Mouse (Mus musculus): ENCODE results near the gene Plvap. TPM values are rescaled to one million over a fixed set of nuclear protein-coding genes. Genes with fewer than 3 reads are reported as not detected.
A peak's percentile ranks its signal among the peaks of the same experiment; 100 is the strongest.
"Not testable (repeated sequence)": the region's sequence is repeated elsewhere in the genome, so short reads cannot be mapped to it uniquely, and the experiment has no call there.

Plvap gene
- total and polyA plus RNA-seq, 2 experiments from 2014 or later = 51.6 to 64.8 TPM

DNA sequence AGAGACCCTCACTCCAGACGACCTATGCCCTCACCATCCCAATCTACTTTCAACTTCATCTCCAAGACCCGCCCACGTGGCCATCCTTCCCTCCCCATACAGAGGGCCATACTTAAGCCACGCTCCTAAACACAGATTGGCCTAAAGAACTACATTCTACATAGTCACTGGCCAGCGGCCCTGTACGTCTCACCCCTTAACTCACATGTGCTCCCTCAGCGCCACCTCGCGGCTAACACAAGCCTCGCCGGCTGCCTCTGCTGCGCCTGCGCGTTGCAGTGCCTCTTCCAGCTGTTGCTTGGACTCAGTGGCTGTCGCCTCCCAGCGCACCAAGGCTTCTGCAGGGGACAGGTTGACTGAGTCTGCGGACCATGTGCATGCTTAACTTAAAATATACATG lies 10.1 kb upstream of the Plvap start:
- H3K4me3 ChIP-seq (ENCODE audit: low read depth, low read length) = no peak overlapping the region
- no peak for TF ChIP-seq EP300 (IDR thresholded peaks at IDR 0.05; ENCODE audit: low read depth)
- peak; percentile 97 for TF ChIP-seq CTCF (IDR thresholded peaks at IDR 0.05; ENCODE audit: low read depth)
- H3K4me2 ChIP-seq (ENCODE audit: low read depth, low read length) = no peak overlapping the region
- peak; percentile 91 for ATAC-seq (ENCODE audit: insufficient read depth, low read depth)
- no peak overlapping the region for H3K27ac ChIP-seq (ENCODE audit: low read depth)
- no peaks in the 10 kb centered on the region for H3K9me3 ChIP-seq (replicated peaks; ENCODE audit: control insufficient read depth, low read length)
- peaks cover 17% of the 10 kb centered on the region for H3K27me3 ChIP-seq (ENCODE audit: control insufficient read depth, insufficient read depth, low read length)
- 3% methylated on average over 17 of the region's 17 CpGs for WGBS
- H3K9ac ChIP-seq (replicated peaks; ENCODE audit: low read depth, low read length) = no peak overlapping the region
- DNase-seq (ENCODE audit: low spot score) = peak; percentile 96
- peaks cover 5% of the 10 kb centered on the region for H3K4me1 ChIP-seq (ENCODE audit: control insufficient read depth, insufficient read depth)
- no peaks in the 10 kb centered on the region for H3K36me3 ChIP-seq (replicated peaks; ENCODE audit: control insufficient read depth, insufficient read depth, low read length)

GRCm38 (mm10) chr8:71519037-71519825 lies 7.7 kb upstream of the Plvap start:
- 29% methylated on average over 9 of the region's 10 CpGs for WGBS
- DNase-seq (ENCODE audit: low spot score) (peak; percentile 80), ATAC-seq (ENCODE audit: insufficient read depth, low read depth) (0 out of 2 replicates have a peak, but pooled peaks have one; percentile 24)
- peak; percentile 68 for TF ChIP-seq CTCF (IDR thresholded peaks at IDR 0.05; ENCODE audit: low read depth)
- H3K27ac ChIP-seq (ENCODE audit: low read depth); H3K27me3 ChIP-seq (ENCODE audit: control insufficient read depth, insufficient read depth, low read length); H3K9ac ChIP-seq (replicated peaks; ENCODE audit: low read depth, low read length); H3K36me3 ChIP-seq (replicated peaks; ENCODE audit: control insufficient read depth, insufficient read depth, low read length); H3K4me1 ChIP-seq (ENCODE audit: control insufficient read depth, insufficient read depth); H3K9me3 ChIP-seq (replicated peaks; ENCODE audit: control insufficient read depth, low read length); H3K4me3 ChIP-seq (ENCODE audit: low read depth, low read length); H3K4me2 ChIP-seq (ENCODE audit: low read depth, low read length): not testable (repeated sequence)

DNA sequence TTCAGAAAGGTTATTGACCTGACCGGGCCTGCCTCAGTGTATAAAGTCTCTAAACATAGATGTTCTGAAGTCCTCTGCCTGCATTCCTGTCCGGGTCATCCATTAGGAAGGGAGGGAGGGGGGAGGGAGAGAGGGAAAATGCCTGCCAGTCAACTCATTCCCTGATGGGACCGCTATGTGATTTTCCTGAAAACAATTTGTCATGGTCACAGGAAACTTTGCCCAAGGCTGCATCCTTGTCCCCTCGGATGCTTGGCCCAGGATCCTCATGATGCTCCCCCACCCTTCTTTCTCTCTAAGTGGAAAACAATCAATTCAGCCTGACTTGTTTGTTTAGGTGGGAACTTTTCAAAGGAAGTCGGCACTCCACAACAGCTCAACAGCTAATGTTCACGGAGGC lies 5.2 kb upstream of the Plvap start:
- H3K4me1 ChIP-seq (ENCODE audit: control insufficient read depth, insufficient read depth) = peaks cover 4% of the 10 kb centered on the region; the same call in 1 of the 2 replicates
- H3K4me2 ChIP-seq (ENCODE audit: low read depth, low read length) = no peak overlapping the region
- H3K9me3 ChIP-seq (replicated peaks; ENCODE audit: control insufficient read depth, low read length) = no peaks in the 10 kb centered on the region
- ATAC-seq (ENCODE audit: insufficient read depth, low read depth) (no peak), DNase-seq (ENCODE audit: low spot score) (no peak)
- 25% methylated on average over 6 of the region's 6 CpGs for WGBS
- no peak overlapping the region for H3K9ac ChIP-seq (replicated peaks; ENCODE audit: low read depth, low read length)
- H3K27ac ChIP-seq (ENCODE audit: low read depth) = no peak overlapping the region
- no peak overlapping the region for H3K4me3 ChIP-seq (ENCODE audit: low read depth, low read length)
- TF ChIP-seq EP300 (IDR thresholded peaks at IDR 0.05; ENCODE audit: low read depth) = no peak
- TF ChIP-seq CTCF (IDR thresholded peaks at IDR 0.05; ENCODE audit: low read depth) = no peak
- peaks cover 11% of the 10 kb centered on the region; the same call in 1 of the 2 replicates for H3K27me3 ChIP-seq (ENCODE audit: control insufficient read depth, insufficient read depth, low read length)
- no peaks in the 10 kb centered on the region for H3K36me3 ChIP-seq (replicated peaks; ENCODE audit: control insufficient read depth, insufficient read depth, low read length)

- TF ChIP-seq CTCF (IDR thresholded peaks at IDR 0.05; ENCODE audit: low read depth) (no peak), EP300 (IDR thresholded peaks at IDR 0.05; ENCODE audit: low read depth) (no peak)
- no peaks in the 10 kb centered on the region for H3K4me1 ChIP-seq (ENCODE audit: control insufficient read depth, insufficient read depth)
These were observed 3.5 kb upstream of the Plvap start for GRCm38 (mm10) chr8:71515043-71515442.

DNA sequence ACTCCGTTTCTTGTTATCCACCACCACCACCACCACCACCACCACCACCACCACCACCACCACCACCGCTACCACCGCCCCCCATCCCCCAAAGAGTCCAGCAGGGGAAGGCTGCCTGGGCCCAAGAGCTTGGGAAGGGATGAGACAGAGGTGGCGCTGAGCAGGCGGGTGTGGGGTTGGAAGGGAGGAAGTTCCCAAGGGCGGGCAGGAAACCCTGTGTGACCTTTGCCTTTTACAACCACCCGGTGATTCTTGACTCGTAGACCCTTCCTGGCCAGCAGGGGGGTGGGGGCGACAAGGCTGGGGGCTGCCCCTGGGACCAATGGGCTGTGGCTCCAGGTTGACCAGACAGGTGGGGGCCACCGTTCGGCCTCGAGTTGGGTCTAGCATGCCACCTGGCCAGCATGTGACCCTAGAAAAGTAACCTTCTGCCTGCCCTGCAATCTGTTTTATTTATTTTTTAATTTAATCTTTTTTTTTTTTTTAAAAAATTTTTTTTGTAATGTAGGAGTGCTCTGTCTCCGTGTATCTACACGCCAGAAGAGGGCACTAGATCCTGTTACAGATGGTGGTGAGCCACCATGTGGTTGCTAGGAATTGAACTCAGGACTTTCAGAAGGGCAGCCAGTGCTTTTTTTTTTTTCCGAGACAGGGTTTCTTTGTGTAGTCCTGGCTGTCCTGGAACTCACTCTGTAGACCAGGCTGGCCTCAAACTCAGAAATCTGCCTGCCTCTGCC lies 1.6 kb upstream of the Plvap start:
- no peak overlapping the region for H3K27ac ChIP-seq (ENCODE audit: low read depth)
- TF ChIP-seq CTCF (IDR thresholded peaks at IDR 0.05; ENCODE audit: low read depth) = no peak
- TF ChIP-seq EP300 (IDR thresholded peaks at IDR 0.05; ENCODE audit: low read depth) = no peak
- no peaks in the 10 kb centered on the region for H3K9me3 ChIP-seq (replicated peaks; ENCODE audit: control insufficient read depth, low read length)
- H3K9ac ChIP-seq (replicated peaks; ENCODE audit: low read depth, low read length) = no peak overlapping the region
- no peak overlapping the region for H3K4me2 ChIP-seq (ENCODE audit: low read depth, low read length)
- 64% methylated on average over 15 of the region's 15 CpGs for WGBS
- H3K4me3 ChIP-seq (ENCODE audit: low read depth, low read length) = no peak overlapping the region
- H3K36me3 ChIP-seq (replicated peaks; ENCODE audit: control insufficient read depth, insufficient read depth, low read length) = no peaks in the 10 kb centered on the region
- no peak for DNase-seq (ENCODE audit: low spot score)
- H3K27me3 ChIP-seq (ENCODE audit: control insufficient read depth, insufficient read depth, low read length) = peaks cover 31% of the 10 kb centered on the region
- H3K4me1 ChIP-seq (ENCODE audit: control insufficient read depth, insufficient read depth) = no peaks in the 10 kb centered on the region
- ATAC-seq (ENCODE audit: insufficient read depth, low read depth) = no peak

More at GRCm38 (mm10) chr8:71515043-71515442, 3.5 kb upstream of the Plvap start:
- Histone ChIP-seq H3K36me3 (replicated peaks; ENCODE audit: control insufficient read depth, insufficient read depth, low read length) (no peaks in the 10 kb centered on the region), H3K9ac (replicated peaks; ENCODE audit: low read depth, low read length) (no peak overlapping the region), H3K27ac (ENCODE audit: low read depth) (no peak overlapping the region), H3K4me3 (ENCODE audit: low read depth, low read length) (no peak overlapping the region), H3K27me3 (ENCODE audit: control insufficient read depth, insufficient read depth, low read length) (peaks cover 17% of the 10 kb centered on the region), H3K4me2 (ENCODE audit: low read depth, low read length) (no peak overlapping the region), H3K9me3 (replicated peaks; ENCODE audit: control insufficient read depth, low read length) (no peaks in the 10 kb centered on the region)
- DNase-seq (ENCODE audit: low spot score) (no peak), ATAC-seq (ENCODE audit: insufficient read depth, low read depth) (no peak)
- WGBS = 66% methylated on average over 5 of the region's 5 CpGs

All from heart, postnatal 0 days (tissue).